Mouse (Mus musculus): Measurements from ENCODE around the gene Vmn2r47. TPM values are rescaled to one million over a fixed set of nuclear protein-coding genes. Genes with fewer than 3 reads are reported as not detected.
"Not testable (repeated sequence)": the region's sequence is repeated elsewhere in the genome, so short reads cannot be mapped to it uniquely, and the experiment has no call there.

Vmn2r47 gene
- not detected in 2 replicates for total RNA-seq (2017)

GRCm38 (mm10) chr7:9841225-9841624, at the start of gene Vmn2r47:
Vmn2r47 (minus strand) TSS chr7:9841325.
- ATAC-seq (ENCODE audit: extremely low read depth, insufficient number of reproducible peaks, low FRiP score, poor library complexity, severe bottlenecking) = not testable (repeated sequence)

GRCm38 (mm10) chr7:9770471-9770870, 70.7 kb downstream of the Vmn2r47 start, which contains the start of gene Vmn2r46:
Vmn2r46 (minus strand) TSS chr7:9770571.
- not testable (repeated sequence) for ATAC-seq (ENCODE audit: extremely low read depth, insufficient number of reproducible peaks, low FRiP score, poor library complexity, severe bottlenecking)

Other genes with a start within 250 kb of the Vmn2r47 start
- not detected in 2 replicates for gene Vmn2r46, start 70.8 kb downstream of the Vmn2r47 start, total RNA-seq (2017)
- gene Vmn2r48, start 112.3 kb upstream of the Vmn2r47 start, total RNA-seq (2017) = not detected in 2 replicates
- gene Vmn2r49, start 150.9 kb upstream of the Vmn2r47 start, total RNA-seq (2017) = 0.23 TPM in 1 of 2 replicates, not detected in the other
- not detected in 2 replicates for gene Vmn2r50, start 212.0 kb upstream of the Vmn2r47 start, total RNA-seq (2017)

Data from neutrophil, adult 5-6 weeks (primary cell).